ENCODE assay signal across 8 mouse cellular contexts in the genomic region with DNA sequence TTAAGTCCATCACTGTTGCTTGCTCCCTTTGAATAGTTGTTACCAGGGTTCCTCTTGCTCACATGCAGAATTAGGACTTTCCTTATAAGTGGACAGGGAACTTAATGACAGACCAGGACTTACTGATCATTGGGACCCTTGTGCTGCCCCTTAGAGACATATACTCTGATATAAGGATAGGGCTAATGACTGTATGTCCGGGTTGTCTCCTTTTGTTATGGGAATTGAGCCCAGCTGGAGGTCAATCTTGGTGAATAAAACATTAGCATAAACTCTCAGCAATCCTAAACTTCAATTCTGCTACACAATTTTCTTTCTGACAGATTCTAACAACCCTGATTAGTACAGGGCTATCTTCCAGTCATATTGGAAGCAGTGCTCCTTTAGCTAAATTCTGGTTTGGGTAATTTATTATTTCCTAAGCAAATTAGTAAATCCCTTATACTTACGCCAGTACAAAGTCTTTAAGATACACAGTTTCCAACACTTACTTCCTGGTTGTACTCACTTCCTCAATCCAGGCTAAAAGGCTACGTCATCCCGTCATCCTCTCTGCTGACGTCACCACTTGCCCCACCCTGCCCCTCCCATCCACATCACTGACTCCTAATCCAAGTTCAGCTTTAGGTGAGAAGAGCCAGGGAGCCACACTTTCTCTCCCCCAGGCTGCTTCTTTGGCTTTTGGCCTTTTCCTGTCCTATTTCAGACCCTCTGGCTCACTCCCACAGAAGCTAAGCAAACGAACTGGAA. TPM values are rescaled to one million over a fixed set of nuclear protein-coding genes. Genes with fewer than 3 reads are reported as not detected.
DNase-seq lines count a peak whose midpoint lies in the region; ATAC-seq and TF ChIP-seq lines count a peak whose summit lies in the region.

No protein-coding gene starts in this region.

- TF ChIP-seq CTCF in lung, embryonic 14.5 days (IDR thresholded peaks at IDR 0.05; ENCODE audit: low read depth), result no peak
- TF ChIP-seq CTCF in lung, adult 2 months (IDR thresholded peaks at IDR 0.05; ENCODE audit: insufficient read depth, low read length), result no peak

- DNase-seq in lung, embryonic 14.5 days, result peak; percentile 66
- no peak for DNase-seq in lung, adult 2 months
- DNase-seq in large intestine, adult 2 months (ENCODE audit: low read depth, low spot score), result peak; percentile 80
- DNase-seq in forebrain, embryonic 14.5 days (ENCODE audit: low spot score), result no peak
- no peak for DNase-seq in cerebellum, adult 11-12 months
- DNase-seq in ovary, postnatal 10 days (ENCODE audit: low spot score), result no peak

- no peaks in the 10 kb centered on the region for H3K27me3 ChIP-seq in lung, embryonic 14.5 days (ENCODE audit: insufficient read depth, low read length)
- H3K27me3 ChIP-seq in stomach, embryonic 14.5 days (ENCODE audit: control insufficient read depth, insufficient read depth, low read length), result no peaks in the 10 kb centered on the region
- no peaks in the 10 kb centered on the region for H3K27me3 ChIP-seq in forebrain, embryonic 14.5 days (replicated peaks; ENCODE audit: control insufficient read depth, insufficient read depth, low read length)

- no peaks in the 10 kb centered on the region for H3K9me3 ChIP-seq in lung, embryonic 14.5 days (ENCODE audit: low read depth, low read length)
- H3K9me3 ChIP-seq in stomach, embryonic 14.5 days (ENCODE audit: control insufficient read depth, low read depth, low read length), result no peaks in the 10 kb centered on the region
- H3K9me3 ChIP-seq in forebrain, embryonic 14.5 days (replicated peaks; ENCODE audit: control insufficient read depth, low read length), result no peaks in the 10 kb centered on the region

- no peaks in the 10 kb centered on the region for H3K36me3 ChIP-seq in lung, embryonic 14.5 days (ENCODE audit: insufficient read depth)
- H3K36me3 ChIP-seq in stomach, embryonic 14.5 days (ENCODE audit: control insufficient read depth, insufficient read depth, low read length), result no peaks in the 10 kb centered on the region
- no peaks in the 10 kb centered on the region for H3K36me3 ChIP-seq in forebrain, embryonic 14.5 days (ENCODE audit: control insufficient read depth, insufficient read depth, low read length)

- no peak overlapping the region for H3K4me3 ChIP-seq in lung, embryonic 14.5 days (ENCODE audit: low read depth, low read length)
- H3K4me3 ChIP-seq in lung, adult 2 months (replicated peaks; ENCODE audit: extremely low read depth, low read depth, low read length), result no peak overlapping the region
- H3K4me3 ChIP-seq in brown adipose tissue, adult 24 weeks (ENCODE audit: insufficient read depth, low read depth, low read length), result no peak overlapping the region
- no peak overlapping the region for H3K4me3 ChIP-seq in stomach, embryonic 14.5 days (ENCODE audit: low read depth, low read length)
- H3K4me3 ChIP-seq in forebrain, embryonic 14.5 days (ENCODE audit: low read depth, low read length), result no peak overlapping the region

- no peak for ATAC-seq in lung, embryonic 14.5 days (ENCODE audit: insufficient read depth)
- peak; percentile 56; the same call in 1 of the 2 replicates for ATAC-seq in stomach, embryonic 14.5 days (ENCODE audit: insufficient number of reproducible peaks, insufficient read depth, low FRiP score, low read depth)
- no peak for ATAC-seq in forebrain, embryonic 14.5 days

- no peak overlapping the region for H3K27ac ChIP-seq in lung, embryonic 14.5 days (ENCODE audit: low read depth)
- peak overlapping the region; percentile 36; the same call in 1 of the 2 replicates for H3K27ac ChIP-seq in brown adipose tissue, adult 24 weeks (replicated peaks; ENCODE audit: low read depth, low read length)
- no peak overlapping the region for H3K27ac ChIP-seq in stomach, embryonic 14.5 days (ENCODE audit: low read length)
- H3K27ac ChIP-seq in forebrain, embryonic 14.5 days (ENCODE audit: low read depth, low read length), result no peak overlapping the region

- TF ChIP-seq POLR2A in lung, adult 2 months (IDR thresholded peaks at IDR 0.05; ENCODE audit: borderline replicate concordance, extremely low read depth, low read depth, low read length), result no peak

- 0 out of 2 replicates have a peak, but pooled peaks cover 2% of the 10 kb centered on the region for H3K4me1 ChIP-seq in lung, embryonic 14.5 days (ENCODE audit: insufficient read depth)
- peaks cover 7% of the 10 kb centered on the region; the same call in 1 of the 2 replicates for H3K4me1 ChIP-seq in lung, adult 2 months (ENCODE audit: control insufficient read depth, insufficient read depth, low read length)
- no peaks in the 10 kb centered on the region; the same call in 1 of the 2 replicates for H3K4me1 ChIP-seq in brown adipose tissue, adult 24 weeks (ENCODE audit: control insufficient read depth, insufficient read depth, insufficient read length, low read length)
- H3K4me1 ChIP-seq in stomach, embryonic 14.5 days (ENCODE audit: control insufficient read depth, insufficient read depth, low read length), result 0 out of 2 replicates have a peak, but pooled peaks cover 3% of the 10 kb centered on the region
- H3K4me1 ChIP-seq in forebrain, embryonic 14.5 days (ENCODE audit: control insufficient read depth, insufficient read depth, low read length), result no peaks in the 10 kb centered on the region

- 0 out of 2 replicates have a peak overlapping the region, but pooled peaks have one; percentile 2 for H3K4me2 ChIP-seq in lung, embryonic 14.5 days
- H3K4me2 ChIP-seq in stomach, embryonic 14.5 days (replicated peaks; ENCODE audit: low read depth, low read length), result no peak overlapping the region
- H3K4me2 ChIP-seq in forebrain, embryonic 14.5 days (ENCODE audit: low read length), result no peak overlapping the region

- WGBS in lung, embryonic 14.5 days, result 24% methylated on average over 6 of the region's 6 CpGs
- WGBS in lung, adult 2 months, result 28% methylated on average over 6 of the region's 6 CpGs
- 12% methylated on average over 6 of the region's 6 CpGs for WGBS in large intestine, adult 2 months
- 28% methylated on average over 6 of the region's 6 CpGs for WGBS in stomach, embryonic 14.5 days
- WGBS in forebrain, embryonic 14.5 days, result 31% methylated on average over 6 of the region's 6 CpGs

- no peak overlapping the region for H3K9ac ChIP-seq in lung, embryonic 14.5 days
- H3K9ac ChIP-seq in stomach, embryonic 14.5 days (replicated peaks; ENCODE audit: low read depth, low read length), result no peak overlapping the region
- no peak overlapping the region for H3K9ac ChIP-seq in forebrain, embryonic 14.5 days (ENCODE audit: low read length)

RNA-seq across cellular contexts. Expression of a gene that starts 23.4 kb away (rescaled TPM):
- 125 and 127 TPM in 2 replicates for polyA plus RNA-seq in lung, embryonic 14.5 days (2014; fragmentation: Nextera tagmentation; extraction: Ambion mirVana)
- 86.3 and 93.3 TPM in 2 replicates for polyA plus RNA-seq in lung, adult 2 months (2012; rRNA removed)
- polyA plus RNA-seq in brown adipose tissue, adult 24 weeks (2012; ENCODE audit: insufficient read depth, insufficient read length, missing spikeins), result 124 and 179 TPM in 2 replicates
- 113 TPM in 2 replicates for polyA plus RNA-seq in large intestine, adult 2 months (2012; rRNA removed)
- 133 and 142 TPM in 2 replicates for polyA plus RNA-seq in stomach, embryonic 14.5 days (2014; fragmentation: Nextera tagmentation; extraction: Ambion mirVana)
- 126 and 134 TPM in 2 replicates for polyA plus RNA-seq in forebrain, embryonic 14.5 days (2014; fragmentation: Nextera tagmentation; extraction: Ambion mirVana)

RNA-seq across cellular contexts. Expression of a gene that starts 24.0 kb away (rescaled TPM):
- polyA plus RNA-seq in lung, embryonic 14.5 days (2014; fragmentation: Nextera tagmentation; extraction: Ambion mirVana), result 19.7 and 24.5 TPM in 2 replicates
- 233 and 359 TPM in 2 replicates for polyA plus RNA-seq in lung, adult 2 months (2012; rRNA removed)
- polyA plus RNA-seq in brown adipose tissue, adult 24 weeks (2012; ENCODE audit: insufficient read depth, insufficient read length, missing spikeins), result 44.4 and 326 TPM in 2 replicates
- polyA plus RNA-seq in large intestine, adult 2 months (2012; rRNA removed), result 23.4 and 33.5 TPM in 2 replicates
- 16.2 and 21.0 TPM in 2 replicates for polyA plus RNA-seq in stomach, embryonic 14.5 days (2014; fragmentation: Nextera tagmentation; extraction: Ambion mirVana)
- 58.4 and 66.0 TPM in 2 replicates for polyA plus RNA-seq in forebrain, embryonic 14.5 days (2014; fragmentation: Nextera tagmentation; extraction: Ambion mirVana)

Comparison
In these comparisons a context has a peak if more than half of its experiments do, and no peak if none do; other contexts are left out.
1. DNase-seq: peak in lung, embryonic 14.5 days (single experiment) and large intestine, adult 2 months (single experiment); none in lung, adult 2 months (single experiment), forebrain, embryonic 14.5 days (single experiment), cerebellum, adult 11-12 months (single experiment) and ovary, postnatal 10 days (single experiment).